ENCODE assay signal across 33 mouse cellular contexts in the genomic region with DNA sequence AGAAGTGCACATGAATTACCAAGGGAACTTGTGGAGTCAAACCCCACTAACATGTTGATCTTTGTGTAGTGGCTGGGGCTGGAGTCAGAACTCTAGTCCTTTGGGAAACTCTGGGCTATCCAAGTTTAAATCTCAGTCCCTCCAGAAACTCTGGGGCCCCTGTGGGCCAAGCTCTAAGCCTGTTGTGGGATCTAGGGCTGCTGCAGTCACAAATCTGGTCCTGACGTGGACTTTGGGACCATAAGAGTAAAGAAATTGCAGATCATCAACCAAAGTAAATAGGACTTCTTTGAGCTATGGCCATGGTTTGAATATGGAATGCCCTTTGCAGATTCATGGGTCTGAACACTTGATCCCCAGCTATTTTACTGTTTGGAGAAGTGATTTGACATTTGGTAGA.
"Had no signal": no experiment of that assay in that cellular context is flagged by ENCODE, and none has a peak within 500 bp of the region (broad histone marks: within the 10 kb centered on the region; RNA-seq: fewer than 3 reads in every experiment).

No protein-coding gene starts in this region.

- H3K4me1 ChIP-seq: heart, embryonic 10.5 days; heart, embryonic 12.5 days; heart, embryonic 13.5 days; heart, embryonic 15.5 days; hindbrain, embryonic 10.5 days; hindbrain, embryonic 12.5 days; hindbrain, embryonic 13.5 days; hindbrain, embryonic 15.5 days; kidney, embryonic 15.5 days had no signal

- DNase-seq: heart, postnatal 10 days; heart, postnatal 14 days; heart, postnatal 36 days; heart, postnatal 4 days; kidney, adult 11 months; kidney, adult 18-20 months; kidney, adult 2 months; kidney, adult 8-10 months; kidney, adult 9 months; kidney, postnatal 10 days; kidney, postnatal 14 days; kidney, postnatal 25 days; kidney, postnatal 36 days; kidney, postnatal 4 days; layer of hippocampus, adult 9-11 months; layer of hippocampus, postnatal 36 days had no signal

- H3K36me3 ChIP-seq: heart, embryonic 10.5 days; heart, embryonic 12.5 days; heart, embryonic 13.5 days; heart, embryonic 15.5 days; hindbrain, embryonic 10.5 days; hindbrain, embryonic 12.5 days; hindbrain, embryonic 13.5 days; hindbrain, embryonic 15.5 days; kidney, embryonic 15.5 days had no signal

- H3K4me2 ChIP-seq: heart, embryonic 11.5 days; heart, embryonic 12.5 days; heart, embryonic 13.5 days; heart, embryonic 15.5 days; hindbrain, embryonic 12.5 days; hindbrain, embryonic 13.5 days; hindbrain, embryonic 14.5 days; hindbrain, embryonic 15.5 days; kidney, embryonic 15.5 days had no signal

- H3K9me3 ChIP-seq: heart, embryonic 10.5 days; heart, embryonic 12.5 days; heart, embryonic 13.5 days; heart, embryonic 15.5 days; hindbrain, embryonic 10.5 days; hindbrain, embryonic 12.5 days; hindbrain, embryonic 13.5 days; hindbrain, embryonic 15.5 days; kidney, embryonic 15.5 days had no signal

- H3K27ac ChIP-seq: heart, embryonic 10.5 days; heart, embryonic 13.5 days; heart, embryonic 15.5 days; hindbrain, embryonic 10.5 days; hindbrain, embryonic 12.5 days; hindbrain, embryonic 13.5 days; hindbrain, embryonic 14.5 days; hindbrain, embryonic 15.5 days; hindbrain, postnatal 0 days; kidney, embryonic 15.5 days; kidney, postnatal 0 days; layer of hippocampus, adult 2 months; left cerebral cortex, adult 2 months had no signal

- ATAC-seq: hindbrain, embryonic 16.5 days; hindbrain, postnatal 0 days; inflammation-experienced regulatory T-cells, adult 6 months had no signal

- H3K4me3 ChIP-seq: heart, embryonic 10.5 days; heart, embryonic 12.5 days; heart, embryonic 13.5 days; heart, embryonic 15.5 days; hindbrain, embryonic 10.5 days; hindbrain, embryonic 12.5 days; hindbrain, embryonic 13.5 days; hindbrain, embryonic 15.5 days; kidney, embryonic 15.5 days; layer of hippocampus, adult 2 months; left cerebral cortex, adult 2 months had no signal

- H3K9ac ChIP-seq: heart, embryonic 12.5 days; heart, embryonic 13.5 days; heart, embryonic 15.5 days; hindbrain, embryonic 12.5 days; hindbrain, embryonic 13.5 days; hindbrain, embryonic 14.5 days; hindbrain, embryonic 15.5 days; kidney, embryonic 15.5 days had no signal

- H3K27me3 ChIP-seq: heart, embryonic 12.5 days; heart, embryonic 13.5 days; heart, embryonic 15.5 days; hindbrain, embryonic 12.5 days; hindbrain, embryonic 13.5 days; hindbrain, embryonic 15.5 days; kidney, embryonic 15.5 days had no signal
